Comparison of ENCODE assay signal across 8 mouse cellular contexts in genomic region chr2:119758844-119759835, GRCm38 (mm10). TPM values are rescaled to one million over a fixed set of nuclear protein-coding genes. Genes with fewer than 3 reads are reported as not detected.
DNase-seq lines count a peak whose midpoint lies in the region; ATAC-seq and TF ChIP-seq lines count a peak whose summit lies in the region.

No protein-coding gene starts in this region.

- H3K4me3 ChIP-seq in left cerebral cortex, adult 2 months = peak overlapping the region; percentile 87
- peak overlapping the region; percentile 63 for H3K4me3 ChIP-seq in embryonic facial prominence, embryonic 13.5 days
- H3K4me3 ChIP-seq in intestine, embryonic 16.5 days (ENCODE audit: low read length) = peak overlapping the region; percentile 66

- peaks cover 78% of the 10 kb centered on the region for H3K27me3 ChIP-seq in embryonic facial prominence, embryonic 13.5 days
- peaks cover 27% of the 10 kb centered on the region for H3K27me3 ChIP-seq in intestine, embryonic 16.5 days (replicated peaks; ENCODE audit: control insufficient read depth, insufficient read depth, low read length)

- DNase-seq in left cerebral cortex, adult 2 months (ENCODE audit: extremely low spot score in 1 of 2, low spot score in 2 of 2) = no peak
- DNase-seq in left cerebral cortex, adult 11 months (ENCODE audit: low spot score) = no peak
- DNase-seq in natural killer cell, adult 2 months (ENCODE audit: low spot score in 2 of 2) = peak; percentile 36 to 46
- DNase-seq in ovary, adult 18-20 months (ENCODE audit: low spot score) = no peak
- DNase-seq in left cerebral cortex, postnatal 10 days (ENCODE audit: extremely low spot score in 1 of 2, low spot score in 2 of 2) = no peak
- DNase-seq in cerebellum, adult 9-11 months = no peak

- 5% methylated on average over 44 of the region's 44 CpGs for WGBS in embryonic facial prominence, embryonic 13.5 days
- 6% methylated on average over 44 of the region's 44 CpGs for WGBS in intestine, embryonic 16.5 days

- H3K4me1 ChIP-seq in embryonic facial prominence, embryonic 13.5 days = peaks cover 15% of the 10 kb centered on the region
- H3K4me1 ChIP-seq in intestine, embryonic 16.5 days (ENCODE audit: control insufficient read depth, insufficient read depth, low read length) = peaks cover 7% of the 10 kb centered on the region

- no peak for TF ChIP-seq CTCF in left cerebral cortex, adult 2 months (IDR thresholded peaks at IDR 0.05)

- H3K36me3 ChIP-seq in embryonic facial prominence, embryonic 13.5 days = peaks cover 9% of the 10 kb centered on the region
- no peaks in the 10 kb centered on the region for H3K36me3 ChIP-seq in intestine, embryonic 16.5 days (ENCODE audit: control insufficient read depth, insufficient read depth, low read length)

- H3K4me2 ChIP-seq in embryonic facial prominence, embryonic 13.5 days = peak overlapping the region; percentile 100
- peak overlapping the region; percentile 99 for H3K4me2 ChIP-seq in intestine, embryonic 16.5 days (ENCODE audit: low read depth, low read length)

- H3K9me3 ChIP-seq in embryonic facial prominence, embryonic 13.5 days = no peaks in the 10 kb centered on the region
- no peaks in the 10 kb centered on the region for H3K9me3 ChIP-seq in intestine, embryonic 16.5 days (ENCODE audit: control insufficient read depth, low read length)

- peak overlapping the region; percentile 83 for H3K27ac ChIP-seq in left cerebral cortex, adult 2 months
- H3K27ac ChIP-seq in embryonic facial prominence, embryonic 13.5 days = no peak overlapping the region
- H3K27ac ChIP-seq in intestine, embryonic 16.5 days (ENCODE audit: low read length) = no peak overlapping the region

- H3K9ac ChIP-seq in embryonic facial prominence, embryonic 13.5 days = peak overlapping the region; percentile 69; the same call in 1 of the 2 replicates
- peak overlapping the region; percentile 68; the same call in 1 of the 2 replicates for H3K9ac ChIP-seq in intestine, embryonic 16.5 days (ENCODE audit: low read depth, low read length)

- intact Hi-C loops in left cerebral cortex, adult 2 months (cut with DNase I) = no loop called here
- intact Hi-C loops in left cerebral cortex, postnatal 10 days (cut with DNase I) = no loop called here

- ATAC-seq in embryonic facial prominence, embryonic 13.5 days (ENCODE audit: insufficient number of reproducible peaks, insufficient read depth, low FRiP score, low TSS enrichment, low read depth) = no peak
- peak; percentile 10; the same call in 1 of the 2 replicates for ATAC-seq in intestine, embryonic 16.5 days

RNA-seq across cellular contexts. Expression of gene Ltk, which starts 1.1 kb away (rescaled TPM):
- total RNA-seq in left cerebral cortex, adult 2 months (2021) = 10 to 100 TPM; 22.5 to 25.0 TPM
- 0.18 TPM in 1 of 2 replicates, not detected in the other for polyA plus RNA-seq in embryonic facial prominence, embryonic 13.5 days (2015; fragmentation: Nextera tagmentation; extraction: Ambion mirVana)
- polyA plus RNA-seq in intestine, embryonic 16.5 days (2015; fragmentation: Nextera tagmentation; extraction: Ambion mirVana) = 0.86 and 1.1 TPM in 2 replicates
- total RNA-seq in left cerebral cortex, postnatal 10 days (2021) = 1 to 10 TPM; 5.9 to 7.1 TPM

RNA-seq across cellular contexts. Expression of gene Itpka, which starts 17.0 kb away (rescaled TPM):
- 100 to 1,000 TPM; 186 to 195 TPM for total RNA-seq in left cerebral cortex, adult 2 months (2021)
- polyA plus RNA-seq in embryonic facial prominence, embryonic 13.5 days (2015; fragmentation: Nextera tagmentation; extraction: Ambion mirVana) = 0.76 TPM in 1 of 2 replicates, not detected in the other
- polyA plus RNA-seq in intestine, embryonic 16.5 days (2015; fragmentation: Nextera tagmentation; extraction: Ambion mirVana) = 7.5 and 7.9 TPM in 2 replicates
- 10 to 100 TPM; 95.0 to 97.9 TPM for total RNA-seq in left cerebral cortex, postnatal 10 days (2021)

RNA-seq across cellular contexts. Expression of gene Rpap1, which starts 28.2 kb away (rescaled TPM):
- total RNA-seq in left cerebral cortex, adult 2 months (2021) = 10 to 100 TPM; 18.6 to 19.5 TPM
- 31.5 and 31.9 TPM in 2 replicates for polyA plus RNA-seq in embryonic facial prominence, embryonic 13.5 days (2015; fragmentation: Nextera tagmentation; extraction: Ambion mirVana)
- polyA plus RNA-seq in intestine, embryonic 16.5 days (2015; fragmentation: Nextera tagmentation; extraction: Ambion mirVana) = 22.9 and 23.8 TPM in 2 replicates
- 10 to 100 TPM; 15.9 to 17.1 TPM for total RNA-seq in left cerebral cortex, postnatal 10 days (2021)

RNA-seq across cellular contexts. Expression of gene Tyro3, which starts 38.4 kb away (rescaled TPM):
- total RNA-seq in left cerebral cortex, adult 2 months (2021) = 100 to 1,000 TPM; 203 to 208 TPM
- polyA plus RNA-seq in embryonic facial prominence, embryonic 13.5 days (2015; fragmentation: Nextera tagmentation; extraction: Ambion mirVana) = 27.3 and 28.5 TPM in 2 replicates
- polyA plus RNA-seq in intestine, embryonic 16.5 days (2015; fragmentation: Nextera tagmentation; extraction: Ambion mirVana) = 11.4 and 12.9 TPM in 2 replicates
- total RNA-seq in left cerebral cortex, postnatal 10 days (2021) = 10 to 100 TPM; 73.3 to 74.1 TPM

Comparison
In these comparisons a context has a peak if more than half of its experiments do, and no peak if none do; other contexts are left out.
1. DNase-seq: peak in natural killer cell, adult 2 months (2 of 2); none in left cerebral cortex, adult 2 months (0 of 2), left cerebral cortex, adult 11 months (single experiment), ovary, adult 18-20 months (single experiment), left cerebral cortex, postnatal 10 days (0 of 2) and cerebellum, adult 9-11 months (single experiment).
2. Peak in every context shown above with its lines, with median percentiles within 50 percentile points of each other: H3K4me3 ChIP-seq.